14 mouse cellular contexts compared by ENCODE assay signal in genomic region chr8:95220571-95220998, GRCm38 (mm10). TPM values are rescaled to one million over a fixed set of nuclear protein-coding genes. Genes with fewer than 3 reads are reported as not detected.
DNase-seq lines count a peak whose midpoint lies in the region; ATAC-seq and TF ChIP-seq lines count a peak whose summit lies in the region.
"Had no signal": no experiment of that assay in that cellular context is flagged by ENCODE, and none has a peak within 500 bp of the region (broad histone marks: within the 10 kb centered on the region; RNA-seq: fewer than 3 reads in every experiment).

No protein-coding gene starts in this region.

- no peak for TF ChIP-seq CTCF in lung, postnatal 0 days (IDR thresholded peaks at IDR 0.05)
- TF ChIP-seq CTCF in lung, adult 2 months (IDR thresholded peaks at IDR 0.05; ENCODE audit: insufficient read depth, low read length): no peak

- no peak overlapping the region for H3K4me2 ChIP-seq in intestine, embryonic 16.5 days (ENCODE audit: low read depth, low read length)
- no peak overlapping the region for H3K4me2 ChIP-seq in intestine, embryonic 15.5 days (replicated peaks)
- H3K4me2 ChIP-seq in lung, postnatal 0 days (replicated peaks; ENCODE audit: low read depth, low read length): no peak overlapping the region
- H3K4me2 ChIP-seq: limb, embryonic 15.5 days; neural tube, embryonic 15.5 days had no signal

- H3K27me3 ChIP-seq in intestine, embryonic 16.5 days (replicated peaks; ENCODE audit: control insufficient read depth, insufficient read depth, low read length): no peaks in the 10 kb centered on the region
- no peaks in the 10 kb centered on the region for H3K27me3 ChIP-seq in intestine, embryonic 15.5 days (replicated peaks)
- no peaks in the 10 kb centered on the region for H3K27me3 ChIP-seq in lung, postnatal 0 days (replicated peaks; ENCODE audit: insufficient read depth, low read length)
- H3K27me3 ChIP-seq: limb, embryonic 15.5 days; neural tube, embryonic 15.5 days had no signal

- no peak overlapping the region for H3K27ac ChIP-seq in intestine, embryonic 16.5 days (ENCODE audit: low read length)
- no peak overlapping the region for H3K27ac ChIP-seq in intestine, embryonic 15.5 days
- H3K27ac ChIP-seq in lung, postnatal 0 days (ENCODE audit: low read length): no peak overlapping the region
- H3K27ac ChIP-seq: limb, embryonic 15.5 days; neural tube, embryonic 15.5 days had no signal

- ATAC-seq in intestine, embryonic 16.5 days: peak; percentile 5; the same call in 1 of the 2 replicates
- ATAC-seq in intestine, embryonic 15.5 days: no peak; the same call in 1 of the 2 replicates
- ATAC-seq in lung, postnatal 0 days: peak; percentile 16

- peak; percentile 35 for DNase-seq in adrenal gland, postnatal 14 days
- DNase-seq in adrenal gland, adult 18-20 months (ENCODE audit: low spot score in 2 of 2): no peak
- no peak for DNase-seq in lung, postnatal 0 days (ENCODE audit: low spot score)
- DNase-seq in lung, adult 2 months: no peak
- DNase-seq in layer of hippocampus, adult 9-10 months (ENCODE audit: low spot score): no peak
- DNase-seq in thymus, postnatal 25 days: no peak
- DNase-seq: cerebellum, adult 9-10 months; gastrocnemius, postnatal 14 days had no signal

- H3K9ac ChIP-seq in intestine, embryonic 16.5 days (ENCODE audit: low read depth, low read length): 0 out of 2 replicates have a peak overlapping the region, but pooled peaks have one; percentile 24
- H3K9ac ChIP-seq in intestine, embryonic 15.5 days: no peak overlapping the region
- no peak overlapping the region for H3K9ac ChIP-seq in lung, postnatal 0 days (replicated peaks; ENCODE audit: low read depth)
- H3K9ac ChIP-seq: limb, embryonic 15.5 days; neural tube, embryonic 15.5 days had no signal

- TF ChIP-seq EP300 in lung, postnatal 0 days (IDR thresholded peaks at IDR 0.05): no peak

- H3K4me1 ChIP-seq in intestine, embryonic 16.5 days (ENCODE audit: control insufficient read depth, insufficient read depth, low read length): peaks cover 6% of the 10 kb centered on the region
- no peaks in the 10 kb centered on the region; the same call in 1 of the 2 replicates for H3K4me1 ChIP-seq in intestine, embryonic 15.5 days (replicated peaks)
- H3K4me1 ChIP-seq in lung, postnatal 0 days (ENCODE audit: insufficient read depth, low read depth, low read length): no peaks in the 10 kb centered on the region
- H3K4me1 ChIP-seq in lung, adult 2 months (ENCODE audit: control insufficient read depth, insufficient read depth, low read length): no peaks in the 10 kb centered on the region
- H3K4me1 ChIP-seq: limb, embryonic 15.5 days; megakaryocyte, embryonic 14.5 days; neural tube, embryonic 15.5 days had no signal

- no peak for TF ChIP-seq POLR2A in lung, adult 2 months (IDR thresholded peaks at IDR 0.05; ENCODE audit: borderline replicate concordance, extremely low read depth, low read depth, low read length)

- WGBS in intestine, embryonic 16.5 days: 26% methylated on average over 7 of the region's 7 CpGs
- WGBS in intestine, embryonic 15.5 days: 30% methylated on average over 7 of the region's 7 CpGs
- WGBS in lung, postnatal 0 days: 43% methylated on average over 7 of the region's 7 CpGs
- 39% methylated on average over 7 of the region's 7 CpGs for WGBS in lung, adult 2 months

- no peaks in the 10 kb centered on the region for H3K9me3 ChIP-seq in intestine, embryonic 16.5 days (ENCODE audit: control insufficient read depth, low read length)
- no peaks in the 10 kb centered on the region for H3K9me3 ChIP-seq in intestine, embryonic 15.5 days
- H3K9me3 ChIP-seq in lung, postnatal 0 days (ENCODE audit: low read length): no peaks in the 10 kb centered on the region
- H3K9me3 ChIP-seq: limb, embryonic 15.5 days; megakaryocyte, embryonic 14.5 days; neural tube, embryonic 15.5 days had no signal

- no peaks in the 10 kb centered on the region for H3K36me3 ChIP-seq in intestine, embryonic 16.5 days (ENCODE audit: control insufficient read depth, insufficient read depth, low read length)
- no peaks in the 10 kb centered on the region for H3K36me3 ChIP-seq in intestine, embryonic 15.5 days
- H3K36me3 ChIP-seq in lung, postnatal 0 days (ENCODE audit: insufficient read depth, low read length): no peaks in the 10 kb centered on the region
- H3K36me3 ChIP-seq: limb, embryonic 15.5 days; neural tube, embryonic 15.5 days had no signal

- H3K4me3 ChIP-seq in intestine, embryonic 16.5 days (ENCODE audit: low read length): no peak overlapping the region
- no peak overlapping the region for H3K4me3 ChIP-seq in intestine, embryonic 15.5 days (replicated peaks)
- H3K4me3 ChIP-seq in lung, postnatal 0 days (ENCODE audit: low read depth, low read length): no peak overlapping the region
- no peak overlapping the region for H3K4me3 ChIP-seq in lung, adult 2 months (replicated peaks; ENCODE audit: extremely low read depth, low read depth, low read length)
- H3K4me3 ChIP-seq: erythroblast, embryonic 14.5 days; limb, embryonic 15.5 days; megakaryocyte, embryonic 14.5 days; neural tube, embryonic 15.5 days had no signal

RNA-seq across cellular contexts. Expression of gene Kifc3, which starts 18.0 kb away (rescaled TPM):
- total RNA-seq in adrenal gland, postnatal 14 days (2021): 94.1 and 104 TPM in 2 replicates
- total RNA-seq in adrenal gland, adult 18-20 months (2021): 100 to 1,000 TPM; 133 to 161 TPM
- 23.4 and 30.9 TPM in 2 replicates for polyA plus RNA-seq in intestine, embryonic 16.5 days (2015; fragmentation: Nextera tagmentation; extraction: Ambion mirVana)
- polyA plus RNA-seq in intestine, embryonic 15.5 days (2015; fragmentation: Nextera tagmentation; extraction: Ambion mirVana): 28.6 and 31.3 TPM in 2 replicates
- polyA plus RNA-seq in lung, postnatal 0 days (2015; fragmentation: Nextera tagmentation; extraction: Ambion mirVana): 23.7 and 32.4 TPM in 2 replicates
- 93.2 and 95.3 TPM in 2 replicates for polyA plus RNA-seq in lung, adult 2 months (2012; rRNA removed)
